8 mouse cellular contexts compared by ENCODE assay signal in the genomic region with DNA sequence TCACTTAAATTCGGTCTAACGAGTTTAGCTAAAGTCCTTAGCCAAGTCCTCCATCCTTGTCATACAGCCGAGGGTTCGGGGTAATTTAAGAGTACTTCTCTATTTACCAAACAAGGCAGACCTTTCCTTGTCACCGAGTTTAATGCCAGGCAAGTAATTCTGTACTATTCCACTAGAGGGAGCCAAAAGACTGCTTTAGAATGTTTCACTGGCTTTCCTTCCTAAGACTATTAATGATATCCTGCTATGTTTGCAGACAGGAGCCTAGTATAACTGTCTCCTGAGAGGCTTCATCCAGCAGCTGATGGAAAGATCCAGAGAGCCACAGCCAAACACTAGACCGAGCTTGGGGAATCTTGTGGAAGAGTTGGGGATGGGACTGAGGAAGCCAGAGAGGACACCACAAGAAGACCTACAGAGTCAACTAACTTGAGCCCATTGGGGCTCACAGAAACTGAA. TPM values are rescaled to one million over a fixed set of nuclear protein-coding genes. Genes with fewer than 3 reads are reported as not detected.
DNase-seq lines count a peak whose midpoint lies in the region; ATAC-seq and TF ChIP-seq lines count a peak whose summit lies in the region.

No protein-coding gene starts in this region.

- no peaks in the 10 kb centered on the region for H3K36me3 ChIP-seq in embryonic facial prominence, embryonic 10.5 days (replicated peaks)
- H3K36me3 ChIP-seq in heart, embryonic 14.5 days (ENCODE audit: control insufficient read depth, insufficient read depth, low read length): no peaks in the 10 kb centered on the region
- no peaks in the 10 kb centered on the region for H3K36me3 ChIP-seq in kidney, postnatal 0 days (ENCODE audit: insufficient read depth, low read length)
- H3K36me3 ChIP-seq in lung, embryonic 15.5 days: no peaks in the 10 kb centered on the region

- H3K4me3 ChIP-seq in embryonic facial prominence, embryonic 10.5 days: peak overlapping the region; percentile 42
- peak overlapping the region in 1 of 2 experiments; percentile 29; a peak in 2 of 4 replicates for H3K4me3 ChIP-seq in heart, embryonic 14.5 days (ENCODE audit: control insufficient read depth in 1 of 2, insufficient read depth in 1 of 2, low read depth in 1 of 2, low read length in 2 of 2)
- 0 out of 2 replicates have a peak overlapping the region, but pooled peaks have one; percentile 1 for H3K4me3 ChIP-seq in kidney, postnatal 0 days (replicated peaks; ENCODE audit: low read depth, low read length)
- H3K4me3 ChIP-seq in lung, embryonic 15.5 days: peak overlapping the region; percentile 26

- no peaks in the 10 kb centered on the region for H3K9me3 ChIP-seq in embryonic facial prominence, embryonic 10.5 days
- no peaks in the 10 kb centered on the region for H3K9me3 ChIP-seq in heart, embryonic 14.5 days (ENCODE audit: control insufficient read depth, low read length)
- no peaks in the 10 kb centered on the region for H3K9me3 ChIP-seq in kidney, postnatal 0 days (replicated peaks; ENCODE audit: low read length)
- H3K9me3 ChIP-seq in lung, embryonic 15.5 days: no peaks in the 10 kb centered on the region

- H3K27me3 ChIP-seq in embryonic facial prominence, embryonic 10.5 days (replicated peaks; ENCODE audit: low read depth, poor library complexity, severe bottlenecking): peaks cover 30% of the 10 kb centered on the region
- peaks cover 11% of the 10 kb centered on the region; the same call in 1 of the 2 replicates for H3K27me3 ChIP-seq in heart, embryonic 14.5 days (ENCODE audit: control insufficient read depth, insufficient read depth, low read length)
- H3K27me3 ChIP-seq in kidney, postnatal 0 days (ENCODE audit: insufficient read depth, low read length): no peaks in the 10 kb centered on the region
- H3K27me3 ChIP-seq in lung, embryonic 15.5 days: no peaks in the 10 kb centered on the region; the same call in 1 of the 2 replicates

- peak; percentile 83 for TF ChIP-seq CTCF in kidney, postnatal 0 days (IDR thresholded peaks at IDR 0.05; ENCODE audit: low read depth)

- WGBS in embryonic facial prominence, embryonic 10.5 days: 2% methylated on average over 6 of the region's 6 CpGs
- under 1% methylated on average over 6 of the region's 6 CpGs for WGBS in heart, embryonic 14.5 days
- WGBS in kidney, postnatal 0 days: 2% methylated on average over 6 of the region's 6 CpGs
- WGBS in lung, embryonic 15.5 days: 2% methylated on average over 6 of the region's 6 CpGs

- peak; percentile 85 for ATAC-seq in frontal cortex, adult (ENCODE audit: low TSS enrichment)
- ATAC-seq in heart, embryonic 14.5 days (ENCODE audit: insufficient number of reproducible peaks, insufficient read depth, low FRiP score, low read depth): no peak
- 0 out of 2 replicates have a peak, but pooled peaks have one; percentile 53 for ATAC-seq in kidney, postnatal 0 days (replicated peaks; ENCODE audit: low FRiP score, low read depth)
- peak; percentile 31; the same call in 1 of the 2 replicates for ATAC-seq in lung, embryonic 15.5 days (ENCODE audit: borderline replicate concordance, extremely low read depth, low FRiP score, low TSS enrichment)
- ATAC-seq in neutrophil, adult 5-6 weeks (ENCODE audit: extremely low read depth, insufficient number of reproducible peaks, low FRiP score, poor library complexity, severe bottlenecking): peak; percentile 82

- H3K9ac ChIP-seq in heart, embryonic 14.5 days (ENCODE audit: low read length): peak overlapping the region; percentile 36; the same call in 1 of the 2 replicates
- H3K9ac ChIP-seq in kidney, postnatal 0 days (ENCODE audit: low read depth, low read length): no peak overlapping the region
- no peak overlapping the region for H3K9ac ChIP-seq in lung, embryonic 15.5 days

- DNase-seq in frontal cortex, postnatal 10 days (ENCODE audit: low spot score in 2 of 2): no peak
- DNase-seq in R1 (ENCODE audit: low read depth, low spot score): peak; percentile 83
- DNase-seq in embryonic facial prominence, embryonic 10.5 days (ENCODE audit: low spot score): no peak
- DNase-seq in kidney, postnatal 0 days (ENCODE audit: low spot score): peak; percentile 93

- peaks cover 3% of the 10 kb centered on the region; the same call in 1 of the 2 replicates for H3K4me1 ChIP-seq in embryonic facial prominence, embryonic 10.5 days
- no peaks in the 10 kb centered on the region for H3K4me1 ChIP-seq in heart, embryonic 14.5 days (ENCODE audit: control insufficient read depth in 2 of 2, insufficient read depth in 2 of 2, low read length in 2 of 2)
- H3K4me1 ChIP-seq in kidney, postnatal 0 days (replicated peaks; ENCODE audit: insufficient read depth, low read length): no peaks in the 10 kb centered on the region
- H3K4me1 ChIP-seq in lung, embryonic 15.5 days: 0 out of 2 replicates have a peak, but pooled peaks cover 6% of the 10 kb centered on the region

- H3K4me2 ChIP-seq in heart, embryonic 14.5 days (ENCODE audit: low read length): peak overlapping the region; percentile 67
- peak overlapping the region; percentile 47 for H3K4me2 ChIP-seq in kidney, postnatal 0 days (ENCODE audit: low read length)
- H3K4me2 ChIP-seq in lung, embryonic 15.5 days: peak overlapping the region; percentile 51

- no peak overlapping the region for H3K27ac ChIP-seq in embryonic facial prominence, embryonic 10.5 days (replicated peaks)
- H3K27ac ChIP-seq in heart, embryonic 14.5 days (replicated peaks in 1 of 2; ENCODE audit: control insufficient read depth in 1 of 2, insufficient read depth in 1 of 2, low read depth in 2 of 2, low read length in 2 of 2): no peak overlapping the region
- H3K27ac ChIP-seq in kidney, postnatal 0 days: no peak overlapping the region
- no peak overlapping the region for H3K27ac ChIP-seq in lung, embryonic 15.5 days

RNA-seq across cellular contexts. Expression of gene Ptf1a, which starts 30.4 kb away (rescaled TPM):
- polyA plus RNA-seq in embryonic facial prominence, embryonic 10.5 days (2016; fragmentation: Nextera tagmentation; extraction: Ambion mirVana): 0.41 and 1.1 TPM in 2 replicates
- not detected in 2 replicates for polyA plus RNA-seq in heart, embryonic 14.5 days (2014; fragmentation: Nextera tagmentation; extraction: Ambion mirVana)
- not detected in 2 replicates for polyA plus RNA-seq in kidney, postnatal 0 days (2015; fragmentation: Nextera tagmentation; extraction: Ambion mirVana)
- polyA plus RNA-seq in lung, embryonic 15.5 days (2015; fragmentation: Nextera tagmentation; extraction: Ambion mirVana): not detected in 2 replicates
- not detected in 2 replicates for total RNA-seq in neutrophil, adult 5-6 weeks (2017)

RNA-seq across cellular contexts. Expression of gene Msrb2, which starts 43.9 kb away (rescaled TPM):
- polyA plus RNA-seq in embryonic facial prominence, embryonic 10.5 days (2016; fragmentation: Nextera tagmentation; extraction: Ambion mirVana): 20.8 and 22.9 TPM in 2 replicates
- 38.9 and 46.8 TPM in 2 replicates for polyA plus RNA-seq in heart, embryonic 14.5 days (2014; fragmentation: Nextera tagmentation; extraction: Ambion mirVana)
- polyA plus RNA-seq in kidney, postnatal 0 days (2015; fragmentation: Nextera tagmentation; extraction: Ambion mirVana): 37.8 and 38.0 TPM in 2 replicates
- polyA plus RNA-seq in lung, embryonic 15.5 days (2015; fragmentation: Nextera tagmentation; extraction: Ambion mirVana): 31.9 and 32.7 TPM in 2 replicates
- total RNA-seq in neutrophil, adult 5-6 weeks (2017): 6.4 and 6.5 TPM in 2 replicates

Comparison
In these comparisons a context has a peak if more than half of its experiments do, and no peak if none do; other contexts are left out.
1. DNase-seq: peak in R1 (single experiment) and kidney, postnatal 0 days (single experiment); none in frontal cortex, postnatal 10 days (0 of 2) and embryonic facial prominence, embryonic 10.5 days (single experiment).
2. Peak in every context shown above with its lines, with median percentiles within 50 percentile points of each other: H3K4me2 ChIP-seq.